ENCODE assay signal across 11 mouse cellular contexts in the genomic region with DNA sequence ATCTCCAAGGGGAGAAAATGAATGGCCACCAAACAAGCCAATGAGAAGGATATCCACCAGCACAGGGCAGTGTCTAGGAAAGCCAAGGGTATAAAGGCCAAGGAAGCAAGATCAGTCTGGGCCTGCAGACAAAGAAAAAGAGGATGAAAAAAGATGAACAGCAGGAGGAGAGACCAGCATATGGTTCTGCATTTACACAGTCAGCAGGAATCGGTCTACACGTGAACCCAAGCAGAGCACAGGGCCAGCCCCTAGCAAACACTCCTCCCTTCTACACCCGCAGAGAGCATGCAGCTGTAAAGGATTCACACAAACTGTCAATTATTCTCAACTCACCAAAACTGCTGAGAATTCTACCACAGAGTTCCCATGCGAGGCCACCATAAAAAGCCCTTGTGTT. TPM values are rescaled to one million over a fixed set of nuclear protein-coding genes. Genes with fewer than 3 reads are reported as not detected.
"Had no signal": no experiment of that assay in that cellular context is flagged by ENCODE, and none has a peak within 500 bp of the region (broad histone marks: within the 10 kb centered on the region; RNA-seq: fewer than 3 reads in every experiment).

No protein-coding gene starts in this region.

- DNase-seq: kidney, postnatal 14 days; liver; liver, embryonic 13.5 days; liver, postnatal 0 days; right cerebral cortex, postnatal 14 days; thymus, adult 2 months; thymus, postnatal 25 days had no signal

RNA-seq across cellular contexts. Expression of a gene that starts 59.9 kb away (rescaled TPM):
- total RNA-seq: layer of hippocampus, postnatal 25 days; left cerebral cortex, adult 2 months; left cerebral cortex, postnatal 36 days; megakaryocyte-erythroid progenitor cell, adult 5-6 weeks had no signal
